16 mouse cellular contexts compared by ENCODE assay signal in the genomic region with DNA sequence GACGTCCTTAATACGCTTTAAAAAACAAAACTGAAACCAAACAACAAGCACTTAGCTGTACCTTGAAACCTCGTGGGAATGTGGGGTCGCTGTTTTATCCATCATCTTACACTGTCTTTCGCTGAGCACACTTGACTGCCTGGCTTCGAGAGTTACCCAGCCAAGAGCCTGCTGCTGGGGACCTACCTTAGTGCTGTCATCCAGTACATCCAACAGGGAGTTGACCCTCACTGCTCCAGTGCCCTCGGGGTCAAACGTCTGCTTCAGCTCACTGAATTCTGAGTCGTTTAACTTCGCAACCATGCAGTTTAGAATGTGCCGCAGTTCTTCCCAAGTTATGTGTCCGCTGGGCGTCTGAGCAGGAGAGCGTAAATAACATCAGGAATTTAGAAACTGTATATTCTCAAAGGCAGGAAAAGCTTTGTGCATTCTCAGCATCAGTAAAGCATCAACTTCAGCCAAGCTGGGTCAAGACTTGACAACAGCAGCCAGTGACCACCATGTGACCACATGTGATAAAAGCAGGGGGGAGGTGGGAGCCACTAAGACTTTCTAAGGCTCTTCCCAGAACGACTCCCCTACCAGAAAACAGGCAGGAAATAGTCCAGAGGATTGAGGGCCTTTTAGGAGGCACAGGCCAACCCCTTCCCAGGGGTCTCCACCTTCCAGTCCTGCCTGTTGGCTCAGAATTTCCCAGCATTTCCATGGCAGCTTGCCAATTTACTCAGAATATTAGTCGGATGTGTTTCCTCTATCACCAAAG.
DNase-seq lines count a peak whose midpoint lies in the region; ATAC-seq lines count a peak whose summit lies in the region.
"Had no signal": no experiment of that assay in that cellular context is flagged by ENCODE, and none has a peak within 500 bp of the region (broad histone marks: within the 10 kb centered on the region; RNA-seq: fewer than 3 reads in every experiment).

No protein-coding gene starts in this region.

- H3K4me2 ChIP-seq in kidney, embryonic 15.5 days = peak overlapping the region; percentile 19
- H3K4me2 ChIP-seq: forebrain, embryonic 13.5 days; heart, embryonic 12.5 days; liver, embryonic 12.5 days had no signal

- H3K4me1 ChIP-seq in kidney, embryonic 15.5 days = peaks cover 16% of the 10 kb centered on the region
- H3K4me1 ChIP-seq: forebrain, embryonic 13.5 days; liver, embryonic 12.5 days had no signal

- intact Hi-C loops in heart, postnatal 10 days (cut with DNase I) = no loop called here

- H3K36me3 ChIP-seq in kidney, embryonic 15.5 days = no peaks in the 10 kb centered on the region
- H3K36me3 ChIP-seq: embryonic facial prominence, embryonic 10.5 days; heart, embryonic 12.5 days; liver, embryonic 12.5 days had no signal

- no peak overlapping the region for H3K4me3 ChIP-seq in kidney, embryonic 15.5 days (replicated peaks)
- H3K4me3 ChIP-seq: embryonic facial prominence, embryonic 10.5 days; forebrain, embryonic 13.5 days; heart, embryonic 12.5 days; liver, embryonic 12.5 days had no signal

- H3K9me3 ChIP-seq in kidney, embryonic 15.5 days (replicated peaks) = no peaks in the 10 kb centered on the region
- H3K9me3 ChIP-seq: embryonic facial prominence, embryonic 10.5 days; forebrain, embryonic 13.5 days; liver, embryonic 12.5 days had no signal

- peak; percentile 67 for DNase-seq in heart, adult 11 months
- DNase-seq in heart, adult 8-10 months (ENCODE audit: low spot score) = no peak
- DNase-seq in right cerebral cortex, postnatal 14 days = peak; percentile 2
- no peak for DNase-seq in right cerebral cortex, postnatal 36 days (ENCODE audit: low spot score in 2 of 2)
- DNase-seq in mesoderm, embryonic 11.5 days (ENCODE audit: low read depth, low spot score) = peak; percentile 33
- DNase-seq in adrenal gland, adult (ENCODE audit: inconsistent age in 2 of 2, low spot score in 1 of 2) = no peak
- DNase-seq in heart, postnatal 10 days = no peak
- DNase-seq: adrenal gland, adult 8-10 months; cerebellum, postnatal 10 days; heart, postnatal 4 days had no signal

- peak; percentile 62 for ATAC-seq in kidney, embryonic 15.5 days (replicated peaks; ENCODE audit: low FRiP score)
- ATAC-seq: forebrain, embryonic 13.5 days; hindbrain, embryonic 16.5 days; liver, embryonic 12.5 days had no signal

- H3K27ac ChIP-seq in kidney, embryonic 15.5 days = peak overlapping the region; percentile 37; the same call in 1 of the 2 replicates
- H3K27ac ChIP-seq: embryonic facial prominence, embryonic 10.5 days; forebrain, embryonic 13.5 days; liver, embryonic 12.5 days had no signal

- H3K9ac ChIP-seq in kidney, embryonic 15.5 days = no peak overlapping the region
- H3K9ac ChIP-seq: forebrain, embryonic 13.5 days; heart, embryonic 12.5 days; liver, embryonic 12.5 days had no signal

- no peaks in the 10 kb centered on the region for H3K27me3 ChIP-seq in kidney, embryonic 15.5 days
- H3K27me3 ChIP-seq: forebrain, embryonic 13.5 days; heart, embryonic 12.5 days; liver, embryonic 12.5 days had no signal

- WGBS in kidney, embryonic 15.5 days = 18% methylated on average over 16 of the region's 16 CpGs

Comparison
In these comparisons a context has a peak if more than half of its experiments do, and no peak if none do; other contexts are left out.
1. DNase-seq: peak in heart, adult 11 months (single experiment), right cerebral cortex, postnatal 14 days (single experiment) and mesoderm, embryonic 11.5 days (single experiment); none in heart, adult 8-10 months (single experiment), right cerebral cortex, postnatal 36 days (0 of 2), adrenal gland, adult (0 of 2) and heart, postnatal 10 days (0 of 2).